Mouse (Mus musculus): ENCODE measurements at regions not wholly inside any gene's neighbourhood (a gene's known extent, or its start where the extent isn't known, plus 50 kb on each side); places are given as distances from the start of the nearest gene placed in this dataset.

GRCm38 (mm10) chr2:180398481-180398754 is 57.6 kb upstream of the Slco4a1 start:
- Histone ChIP-seq H3K27ac (replicated peaks; ENCODE audit: low read depth, low read length) (no peak overlapping the region), H3K4me2 (ENCODE audit: low read length) (no peak overlapping the region), H3K27me3 (ENCODE audit: control insufficient read depth, insufficient read depth, low read length) (no peaks in the 10 kb centered on the region), H3K9ac (replicated peaks; ENCODE audit: low read length) (no peak overlapping the region), H3K4me3 (replicated peaks; ENCODE audit: low read depth, low read length) (no peak overlapping the region), H3K4me1 (ENCODE audit: control insufficient read depth, insufficient read depth, low read length) (no peaks in the 10 kb centered on the region), H3K36me3 (ENCODE audit: control insufficient read depth, insufficient read depth, low read length) (no peaks in the 10 kb centered on the region), H3K9me3 (ENCODE audit: control insufficient read depth, low read length) (no peaks in the 10 kb centered on the region)
- ATAC-seq (ENCODE audit: low FRiP score, low TSS enrichment): no peak
- no peak for DNase-seq
- 81% methylated on average over 4 of the region's 4 CpGs for WGBS

GRCm38 (mm10) chr2:180397723-180398480 is 58.1 kb upstream of the Slco4a1 start:
- no peak overlapping the region for H3K9ac ChIP-seq (replicated peaks; ENCODE audit: low read length)
- no peak overlapping the region for H3K4me2 ChIP-seq (ENCODE audit: low read length)
- DNase-seq (no peak), ATAC-seq (ENCODE audit: low FRiP score, low TSS enrichment) (no peak)
- no peaks in the 10 kb centered on the region for H3K27me3 ChIP-seq (ENCODE audit: control insufficient read depth, insufficient read depth, low read length)
- no peak overlapping the region for H3K27ac ChIP-seq (replicated peaks; ENCODE audit: low read depth, low read length)
- WGBS: 89% methylated on average over 11 of the region's 11 CpGs
- H3K36me3 ChIP-seq (ENCODE audit: control insufficient read depth, insufficient read depth, low read length): no peaks in the 10 kb centered on the region
- H3K4me3 ChIP-seq (replicated peaks; ENCODE audit: low read depth, low read length): no peak overlapping the region
- no peaks in the 10 kb centered on the region for H3K9me3 ChIP-seq (ENCODE audit: control insufficient read depth, low read length)
- H3K4me1 ChIP-seq (ENCODE audit: control insufficient read depth, insufficient read depth, low read length): no peaks in the 10 kb centered on the region

- Histone ChIP-seq H3K9ac (replicated peaks; ENCODE audit: low read length) (no peak overlapping the region), H3K4me2 (ENCODE audit: low read length) (no peak overlapping the region), H3K36me3 (ENCODE audit: control insufficient read depth, insufficient read depth, low read length) (no peaks in the 10 kb centered on the region), H3K4me1 (ENCODE audit: control insufficient read depth, insufficient read depth, low read length) (no peaks in the 10 kb centered on the region), H3K9me3 (ENCODE audit: control insufficient read depth, low read length) (no peaks in the 10 kb centered on the region), H3K4me3 (replicated peaks; ENCODE audit: low read depth, low read length) (no peak overlapping the region), H3K27me3 (ENCODE audit: control insufficient read depth, insufficient read depth, low read length) (no peaks in the 10 kb centered on the region), H3K27ac (replicated peaks; ENCODE audit: low read depth, low read length) (no peak overlapping the region)
- WGBS: 78% methylated on average over 4 of the region's 4 CpGs
- no peak for ATAC-seq (ENCODE audit: low FRiP score, low TSS enrichment)
- no peak for DNase-seq
Observed at GRCm38 (mm10) chr2:180396664-180397377, 59.2 kb upstream of the Slco4a1 start.

GRCm38 (mm10) chr2:180396211-180396610 is 59.8 kb upstream of the Slco4a1 start:
- no peak overlapping the region for H3K9ac ChIP-seq (replicated peaks; ENCODE audit: low read length)
- no peak overlapping the region for H3K27ac ChIP-seq (replicated peaks; ENCODE audit: low read depth, low read length)
- WGBS: 77% methylated on average over 3 of the region's 3 CpGs
- no peak overlapping the region for H3K4me3 ChIP-seq (replicated peaks; ENCODE audit: low read depth, low read length)
- ATAC-seq (ENCODE audit: low FRiP score, low TSS enrichment) (no peak), DNase-seq (no peak)
- no peaks in the 10 kb centered on the region for H3K27me3 ChIP-seq (ENCODE audit: control insufficient read depth, insufficient read depth, low read length)
- no peak overlapping the region for H3K4me2 ChIP-seq (ENCODE audit: low read length)
- H3K36me3 ChIP-seq (ENCODE audit: control insufficient read depth, insufficient read depth, low read length): no peaks in the 10 kb centered on the region
- no peaks in the 10 kb centered on the region for H3K4me1 ChIP-seq (ENCODE audit: control insufficient read depth, insufficient read depth, low read length)
- H3K9me3 ChIP-seq (ENCODE audit: control insufficient read depth, low read length): no peaks in the 10 kb centered on the region

GRCm38 (mm10) chr2:180395279-180396034 is 60.6 kb upstream of the Slco4a1 start:
- Histone ChIP-seq H3K9ac (replicated peaks; ENCODE audit: low read length) (no peak overlapping the region), H3K4me2 (ENCODE audit: low read length) (no peak overlapping the region), H3K4me3 (replicated peaks; ENCODE audit: low read depth, low read length) (no peak overlapping the region), H3K9me3 (ENCODE audit: control insufficient read depth, low read length) (no peaks in the 10 kb centered on the region), H3K36me3 (ENCODE audit: control insufficient read depth, insufficient read depth, low read length) (no peaks in the 10 kb centered on the region), H3K27ac (replicated peaks; ENCODE audit: low read depth, low read length) (no peak overlapping the region), H3K27me3 (ENCODE audit: control insufficient read depth, insufficient read depth, low read length) (no peaks in the 10 kb centered on the region), H3K4me1 (ENCODE audit: control insufficient read depth, insufficient read depth, low read length) (no peaks in the 10 kb centered on the region)
- WGBS: 62% methylated on average over 11 of the region's 11 CpGs
- DNase-seq (no peak), ATAC-seq (ENCODE audit: low FRiP score, low TSS enrichment) (no peak)

GRCm38 (mm10) chr2:180392846-180393700 is 58.6 kb upstream of the Gata5 start:
- Histone ChIP-seq H3K9me3 (ENCODE audit: control insufficient read depth, low read length) (no peaks in the 10 kb centered on the region), H3K27ac (replicated peaks; ENCODE audit: low read depth, low read length) (no peak overlapping the region), H3K36me3 (ENCODE audit: control insufficient read depth, insufficient read depth, low read length) (no peaks in the 10 kb centered on the region), H3K4me2 (ENCODE audit: low read length) (no peak overlapping the region), H3K4me3 (replicated peaks; ENCODE audit: low read depth, low read length) (no peak overlapping the region), H3K27me3 (ENCODE audit: control insufficient read depth, insufficient read depth, low read length) (no peaks in the 10 kb centered on the region), H3K9ac (replicated peaks; ENCODE audit: low read length) (no peak overlapping the region), H3K4me1 (ENCODE audit: control insufficient read depth, insufficient read depth, low read length) (no peaks in the 10 kb centered on the region)
- DNase-seq (no peak), ATAC-seq (ENCODE audit: low FRiP score, low TSS enrichment) (no peak)
- WGBS: 60% methylated on average over 16 of the region's 16 CpGs

- H3K4me1 ChIP-seq (ENCODE audit: control insufficient read depth, insufficient read depth, low read length): no peaks in the 10 kb centered on the region
- H3K27me3 ChIP-seq (ENCODE audit: control insufficient read depth, insufficient read depth, low read length): peaks cover 4% of the 10 kb centered on the region; the same call in 1 of the 2 replicates
- H3K9me3 ChIP-seq (ENCODE audit: control insufficient read depth, low read length): no peaks in the 10 kb centered on the region
- no peak overlapping the region for H3K27ac ChIP-seq (replicated peaks; ENCODE audit: low read depth, low read length)
- no peaks in the 10 kb centered on the region for H3K36me3 ChIP-seq (ENCODE audit: control insufficient read depth, insufficient read depth, low read length)
- no peak overlapping the region for H3K4me3 ChIP-seq (replicated peaks; ENCODE audit: low read depth, low read length)
- H3K4me2 ChIP-seq (ENCODE audit: low read length): no peak overlapping the region
- ATAC-seq (ENCODE audit: low FRiP score, low TSS enrichment) (no peak), DNase-seq (no peak)
- WGBS: 93% methylated on average over 6 of the region's 6 CpGs
- H3K9ac ChIP-seq (replicated peaks; ENCODE audit: low read length): no peak overlapping the region
Observed at GRCm38 (mm10) chr2:180392298-180392697, 57.8 kb upstream of the Gata5 start.

GRCm38 (mm10) chr2:180391349-180391748 is 56.9 kb upstream of the Gata5 start:
- no peaks in the 10 kb centered on the region for H3K9me3 ChIP-seq (ENCODE audit: control insufficient read depth, low read length)
- no peak overlapping the region for H3K9ac ChIP-seq (replicated peaks; ENCODE audit: low read length)
- no peak for ATAC-seq (ENCODE audit: low FRiP score, low TSS enrichment)
- H3K27me3 ChIP-seq (ENCODE audit: control insufficient read depth, insufficient read depth, low read length): peaks cover 13% of the 10 kb centered on the region; the same call in 1 of the 2 replicates
- no peak overlapping the region for H3K4me2 ChIP-seq (ENCODE audit: low read length)
- H3K27ac ChIP-seq (replicated peaks; ENCODE audit: low read depth, low read length): no peak overlapping the region
- H3K4me3 ChIP-seq (replicated peaks; ENCODE audit: low read depth, low read length): no peak overlapping the region
- H3K4me1 ChIP-seq (ENCODE audit: control insufficient read depth, insufficient read depth, low read length): peaks cover 3% of the 10 kb centered on the region; the same call in 1 of the 2 replicates
- WGBS: 86% methylated on average over 3 of the region's 3 CpGs
- no peak for DNase-seq
- no peaks in the 10 kb centered on the region for H3K36me3 ChIP-seq (ENCODE audit: control insufficient read depth, insufficient read depth, low read length)
